Mouse (Mus musculus) telencephalon, adult 2 months (tissue): Measurements from ENCODE around the gene Olfr1389.
"Not testable (repeated sequence)": the region's sequence is repeated elsewhere in the genome, so short reads cannot be mapped to it uniquely, and the experiment has no call there.

Experiments
- DNase-seq: peaks from one replicate; pipeline ENCODE4 v3.0.0-alpha.2; 2011; ENCODE audit warnings: low read depth, low spot score

Gene Olfr1389

GRCm38 (mm10) chr11:49422767-49423166 lies at the start of gene Olfr1389:
TSS of gene Olfr1389 (plus strand) at chr11:49423067.
- DNase-seq = no peak

GRCm38 (mm10) chr11:49383133-49383532 lies 39.7 kb upstream of the Olfr1389 start:
- DNase-seq = no peak

- DNase-seq = not testable (repeated sequence)
Measured at GRCm38 (mm10) chr11:49386118-49386517, 36.7 kb upstream of the Olfr1389 start.

GRCm38 (mm10) chr11:49392707-49393106 lies 30.2 kb upstream of the Olfr1389 start:
- not testable (repeated sequence) for DNase-seq

- no peak for DNase-seq
Measured at GRCm38 (mm10) chr11:49406784-49407183, 16.1 kb upstream of the Olfr1389 start.

GRCm38 (mm10) chr11:49410540-49410939 lies 12.3 kb upstream of the Olfr1389 start:
- DNase-seq = peak; percentile 15

- DNase-seq = no peak
Measured at GRCm38 (mm10) chr11:49425257-49425927, 2.5 kb downstream of the Olfr1389 start.

- DNase-seq = peak; percentile 18
Measured at GRCm38 (mm10) chr11:49429641-49430040, 6.8 kb downstream of the Olfr1389 start.

GRCm38 (mm10) chr11:49436411-49436810 lies 13.5 kb downstream of the Olfr1389 start, which contains the start of gene Olfr1388:
TSS of gene Olfr1388 (plus strand) at chr11:49436624.
- no peak for DNase-seq

GRCm38 (mm10) chr11:49455043-49455442 lies 32.2 kb downstream of the Olfr1389 start, which contains the start of gene Olfr1387:
TSS of gene Olfr1387 (plus strand) at chr11:49455343.
- no peak for DNase-seq

- not testable (repeated sequence) for DNase-seq
Measured at GRCm38 (mm10) chr11:49464746-49465145, 41.9 kb downstream of the Olfr1389 start, which contains the start of gene Olfr1386. TSS of gene Olfr1386 (plus strand) at chr11:49465046.
